Mouse (Mus musculus) forebrain, embryonic 12.5 days (tissue): Measurements from ENCODE around the gene Kif7. TPM values are rescaled to one million over a fixed set of nuclear protein-coding genes. Genes with fewer than 3 reads are reported as not detected.

Source experiments
- ATAC-seq: fragments of 200-750 bp; cut with Nextera tagmentation; 2 replicates; pipeline ENCODE4 v1.8.0; 2017; ENCODE audit warnings: moderate TSS enrichment; ENCODE audit not compliant: low FRiP score
- H3K27ac ChIP-seq: fragments of 300-500 bp; sonication (generic); 2 replicates; pipeline ENCODE4 v1.5.1; 2016; ENCODE audit warnings: mild to moderate bottlenecking
- H3K27me3 ChIP-seq: fragments of 300-500 bp; sonication (generic); 2 replicates; pipeline ENCODE4 v1.6.1; 2016; ENCODE audit warnings: mild to moderate bottlenecking
- H3K36me3 ChIP-seq: fragments of 300-500 bp; sonication (generic); replicated peaks from 2 replicates; pipeline ENCODE4 v1.6.1; 2016; ENCODE audit warnings: mild to moderate bottlenecking
- H3K4me1 ChIP-seq: fragments of 300-500 bp; sonication (generic); 2 replicates; pipeline ENCODE4 v1.6.1; 2016
- H3K4me2 ChIP-seq: fragments of 300-500 bp; sonication (generic); 2 replicates; pipeline ENCODE4 v1.6.1; 2016; ENCODE audit warnings: mild to moderate bottlenecking, moderate library complexity
- H3K4me3 ChIP-seq: fragments of 300-500 bp; sonication (generic); replicated peaks from 2 replicates; pipeline ENCODE4 v1.5.1; 2016; ENCODE audit warnings: mild to moderate bottlenecking
- H3K9ac ChIP-seq: fragments of 300-500 bp; sonication (generic); 2 replicates; pipeline ENCODE4 v1.6.1; 2016; ENCODE audit warnings: mild to moderate bottlenecking
- H3K9me3 ChIP-seq: fragments of 300-500 bp; sonication (generic); 2 replicates; pipeline ENCODE4 v1.6.1; 2016
- WGBS: fragments of 180-500 bp; shearing (Covaris S2); methylation state at CpG from one replicate; pipeline ENCODE4 v1.1.7; 2016; 5-methylcytosine and 5-hydroxymethylcytosine counted together
- polyA plus RNA-seq: library from polyadenylated mRNA; unstranded; fragments of >200 nt; fragmentation: Nextera tagmentation; extraction: Ambion mirVana; gene quantifications from 2 replicates; pipeline ENCODE4 v1.2.1, GENCODE M21; 2016

The Kif7 gene
- polyA plus RNA-seq, 1 experiment from 2014 or later: 7.7 TPM

DNA sequence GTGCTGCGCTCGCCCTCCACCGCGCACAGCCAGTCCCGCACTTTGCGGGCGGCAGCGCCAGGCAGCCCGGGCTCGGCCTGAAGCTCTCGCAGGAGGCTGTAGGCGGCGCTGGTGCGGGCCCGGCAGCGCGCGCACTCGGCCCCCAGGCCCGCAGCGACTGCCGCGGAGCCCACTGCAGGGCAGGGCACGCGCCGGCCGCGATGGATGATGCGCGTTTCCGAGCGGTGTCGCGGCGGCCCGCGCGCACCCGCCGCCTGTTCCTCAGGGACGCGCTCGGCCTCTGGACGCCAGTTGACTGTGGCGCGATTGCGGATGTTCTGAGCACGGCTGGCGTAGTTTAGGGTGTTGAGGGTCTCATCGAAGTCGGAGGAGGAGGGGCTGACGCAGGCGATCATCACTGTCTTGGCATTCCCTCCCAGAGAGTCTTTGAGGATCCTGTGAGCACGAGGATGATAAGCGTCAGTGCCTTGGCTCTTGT lies 5.4 kb downstream of the Kif7 start:
- H3K9me3 ChIP-seq: no peaks in the 10 kb centered on the region
- ATAC-seq: peak; percentile 93
- no peak overlapping the region for H3K27ac ChIP-seq
- H3K36me3 ChIP-seq: peaks cover 14% of the 10 kb centered on the region
- H3K4me2 ChIP-seq: peak overlapping the region; percentile 67
- peak overlapping the region; percentile 41 for H3K4me3 ChIP-seq
- H3K9ac ChIP-seq: peak overlapping the region; percentile 55
- WGBS: 2% methylated on average over 42 of the region's 55 CpGs
- peaks cover 25% of the 10 kb centered on the region for H3K4me1 ChIP-seq
- peaks cover 20% of the 10 kb centered on the region for H3K27me3 ChIP-seq

DNA sequence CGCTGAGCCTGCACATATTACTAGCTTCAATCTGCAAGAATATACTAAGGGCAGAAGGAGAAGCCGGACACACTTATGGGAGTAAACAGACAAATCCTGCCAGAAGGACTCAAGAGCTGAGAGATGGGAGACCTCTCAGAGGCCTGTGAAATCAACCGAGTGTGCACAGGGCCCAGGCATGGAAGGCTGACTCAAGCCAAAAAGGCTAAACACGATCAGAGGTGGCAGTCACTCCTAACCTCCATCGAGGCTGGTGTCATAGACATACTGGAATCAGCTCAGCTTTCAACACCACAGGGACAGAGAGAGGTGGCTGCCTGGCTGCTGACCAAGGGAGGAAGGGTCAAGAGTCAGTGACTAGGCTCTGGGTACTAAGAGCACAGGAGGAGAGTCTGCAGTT lies 10.3 kb downstream of the Kif7 start:
- Histone ChIP-seq H3K27me3 (peaks cover 4% of the 10 kb centered on the region; the same call in 1 of the 2 replicates), H3K27ac (no peak overlapping the region), H3K9me3 (no peaks in the 10 kb centered on the region), H3K9ac (no peak overlapping the region), H3K4me2 (no peak overlapping the region), H3K4me3 (no peak overlapping the region), H3K4me1 (peaks cover 8% of the 10 kb centered on the region), H3K36me3 (peaks cover 50% of the 10 kb centered on the region)
- no peak for ATAC-seq
- WGBS: 89% methylated on average over 5 of the region's 5 CpGs

DNA sequence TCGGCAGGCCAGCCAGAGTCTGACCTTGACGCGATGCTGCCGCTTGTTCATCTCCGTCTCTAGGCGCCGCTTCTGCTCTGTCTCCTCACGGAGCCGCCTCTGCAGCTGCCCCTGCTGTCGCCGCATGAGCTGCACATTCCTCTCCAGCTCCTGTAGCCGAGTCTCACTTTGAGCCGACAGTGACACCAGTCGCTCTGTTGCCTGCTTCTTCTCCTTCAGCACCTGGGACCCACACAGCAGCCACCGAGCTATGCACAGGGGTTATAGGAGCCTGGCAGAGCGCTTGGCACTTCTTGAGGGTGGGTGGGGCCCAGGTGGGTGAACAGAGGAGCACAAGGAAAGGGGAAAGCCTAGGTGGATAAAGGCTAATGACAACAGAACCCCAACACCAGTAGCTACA lies 12.8 kb downstream of the Kif7 start:
- H3K27ac ChIP-seq: no peak overlapping the region
- WGBS: 87% methylated on average over 16 of the region's 16 CpGs
- ATAC-seq: no peak
- no peaks in the 10 kb centered on the region for H3K27me3 ChIP-seq
- no peak overlapping the region for H3K9ac ChIP-seq
- H3K4me3 ChIP-seq: no peak overlapping the region
- no peaks in the 10 kb centered on the region for H3K4me1 ChIP-seq
- H3K4me2 ChIP-seq: no peak overlapping the region
- peaks cover 70% of the 10 kb centered on the region for H3K36me3 ChIP-seq
- no peaks in the 10 kb centered on the region for H3K9me3 ChIP-seq

- Histone ChIP-seq H3K9ac (no peak overlapping the region), H3K4me1 (no peaks in the 10 kb centered on the region), H3K27me3 (no peaks in the 10 kb centered on the region), H3K27ac (no peak overlapping the region), H3K9me3 (no peaks in the 10 kb centered on the region), H3K4me2 (no peak overlapping the region), H3K36me3 (peaks cover 95% of the 10 kb centered on the region), H3K4me3 (no peak overlapping the region)
- 92% methylated on average over 8 of the region's 8 CpGs for WGBS
- ATAC-seq: no peak
Measured at GRCm38 (mm10) chr7:79696495-79696894, 19.0 kb downstream of the Kif7 start.

GRCm38 (mm10) chr7:79680231-79680630 lies 35.3 kb downstream of the Kif7 start:
- 97% methylated on average over 2 of the region's 2 CpGs for WGBS
- Histone ChIP-seq H3K36me3 (peaks cover 86% of the 10 kb centered on the region), H3K4me1 (no peaks in the 10 kb centered on the region), H3K27me3 (no peaks in the 10 kb centered on the region), H3K9me3 (no peaks in the 10 kb centered on the region), H3K9ac (no peak overlapping the region), H3K4me2 (no peak overlapping the region), H3K4me3 (no peak overlapping the region), H3K27ac (no peak overlapping the region)
- no peak for ATAC-seq

GRCm38 (mm10) chr7:79679186-79679585 lies 36.3 kb downstream of the Kif7 start:
- Histone ChIP-seq H3K27me3 (no peaks in the 10 kb centered on the region), H3K9ac (no peak overlapping the region), H3K9me3 (no peaks in the 10 kb centered on the region), H3K4me1 (no peaks in the 10 kb centered on the region), H3K27ac (no peak overlapping the region), H3K36me3 (peaks cover 83% of the 10 kb centered on the region), H3K4me2 (no peak overlapping the region), H3K4me3 (no peak overlapping the region)
- ATAC-seq: no peak

- no peak for ATAC-seq
- Histone ChIP-seq H3K36me3 (peaks cover 80% of the 10 kb centered on the region), H3K4me3 (no peak overlapping the region), H3K9me3 (no peaks in the 10 kb centered on the region), H3K4me2 (no peak overlapping the region), H3K27ac (no peak overlapping the region), H3K4me1 (no peaks in the 10 kb centered on the region), H3K9ac (no peak overlapping the region), H3K27me3 (no peaks in the 10 kb centered on the region)
- 93% methylated on average over 4 of the region's 4 CpGs for WGBS
Measured at GRCm38 (mm10) chr7:79670900-79671604, 44.5 kb downstream of the Kif7 start.

GRCm38 (mm10) chr7:79666690-79667089 lies 48.8 kb downstream of the Kif7 start:
- H3K4me1 ChIP-seq: peaks cover 15% of the 10 kb centered on the region
- H3K9me3 ChIP-seq: no peaks in the 10 kb centered on the region
- H3K36me3 ChIP-seq: peaks cover 57% of the 10 kb centered on the region
- H3K4me3 ChIP-seq: no peak overlapping the region
- no peak for ATAC-seq
- no peak overlapping the region for H3K9ac ChIP-seq
- H3K4me2 ChIP-seq: no peak overlapping the region
- no peaks in the 10 kb centered on the region for H3K27me3 ChIP-seq
- H3K27ac ChIP-seq: no peak overlapping the region

- ATAC-seq: no peak
Measured at GRCm38 (mm10) chr7:79661253-79661890, 54.1 kb downstream of the Kif7 start.

GRCm38 (mm10) chr7:79660291-79661150 lies 55.0 kb downstream of the Kif7 start:
- Histone ChIP-seq H3K27me3 (no peaks in the 10 kb centered on the region), H3K4me1 (peaks cover 36% of the 10 kb centered on the region), H3K4me3 (peak overlapping the region; percentile 98), H3K4me2 (peak overlapping the region; percentile 91), H3K9me3 (no peaks in the 10 kb centered on the region), H3K27ac (peak overlapping the region; percentile 59; the same call in 1 of the 2 replicates), H3K36me3 (peaks cover 5% of the 10 kb centered on the region; the same call in 1 of the 2 replicates), H3K9ac (peak overlapping the region; percentile 94)
- WGBS: under 1% methylated on average over 73 of the region's 73 CpGs
- no peak; the same call in none of the 2 replicates for ATAC-seq

More at GRCm38 (mm10) chr7:79661253-79661890, 54.1 kb downstream of the Kif7 start:
- Histone ChIP-seq H3K27me3 (no peaks in the 10 kb centered on the region), H3K4me1 (peaks cover 36% of the 10 kb centered on the region), H3K9ac (peak overlapping the region; percentile 94), H3K9me3 (no peaks in the 10 kb centered on the region), H3K4me3 (peak overlapping the region; percentile 98), H3K4me2 (peak overlapping the region; percentile 91), H3K27ac (no peak overlapping the region), H3K36me3 (peaks cover 9% of the 10 kb centered on the region; the same call in 1 of the 2 replicates)
- 19% methylated on average over 5 of the region's 5 CpGs for WGBS

DNA sequence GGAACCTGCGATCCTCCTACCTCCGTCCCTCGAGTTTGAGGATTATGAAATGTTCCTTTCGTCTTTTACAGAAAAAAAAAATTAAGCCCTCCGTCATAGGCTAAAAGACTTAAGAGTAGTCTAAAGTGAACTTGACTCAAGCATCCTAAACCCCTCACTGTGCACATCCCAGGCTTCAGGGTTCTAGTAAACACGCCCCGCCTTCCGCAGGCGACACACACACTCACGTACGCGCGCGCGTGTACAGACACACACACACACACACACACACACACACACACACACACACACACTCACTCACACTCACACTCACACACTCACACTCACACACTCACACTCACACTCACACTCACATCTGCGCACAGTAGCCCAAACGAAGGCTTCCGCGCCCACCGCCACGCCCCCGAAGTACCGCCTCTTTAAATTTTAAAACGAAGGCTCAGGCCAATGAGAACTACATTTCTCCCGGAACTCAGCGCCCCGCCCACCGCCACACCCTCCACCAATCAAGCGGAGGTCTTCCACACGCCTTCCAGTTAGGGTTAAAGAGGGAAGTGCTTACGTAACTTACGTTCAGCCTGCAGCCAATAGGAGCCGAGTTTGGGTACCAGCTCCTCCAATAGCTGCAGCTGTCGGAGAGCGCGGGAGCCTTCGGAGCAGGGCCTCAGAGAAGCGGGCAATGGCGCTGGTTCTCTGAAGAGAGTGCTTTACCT lies 55.8 kb downstream of the Kif7 start, which contains the start of gene Ticrr:
Ticrr (plus strand) TSS at position 619 of the 713 bp plus-strand sequence.
- WGBS: under 1% methylated on average over 39 of the region's 39 CpGs
- peak within 1 kb of the TSS; percentile 59; the same call in 1 of the 2 replicates for H3K27ac ChIP-seq

More for the DNA sequence above, 55.8 kb downstream of the Kif7 start, which contains the start of gene Ticrr:
- Histone ChIP-seq H3K4me1 (peaks cover 36% of the 10 kb centered on the region), H3K4me3 (peak within 1 kb of the TSS; percentile 98), H3K9ac (peak within 1 kb of the TSS; percentile 94), H3K4me2 (peak within 1 kb of the TSS; percentile 91), H3K36me3 (peaks cover 4% of the 10 kb centered on the region; the same call in 1 of the 2 replicates), H3K9me3 (no peaks in the 10 kb centered on the region), H3K27me3 (no peaks in the 10 kb centered on the region)
- ATAC-seq: peak; percentile 100
